Mouse (Mus musculus) kidney, postnatal 0 days (tissue): ENCODE measurements around the gene CK137956. TPM values are rescaled to one million over a fixed set of nuclear protein-coding genes. Genes with fewer than 3 reads are reported as not detected.
A peak's percentile ranks its signal among the peaks of the same experiment; 100 is the strongest.

ENCODE experiments used
- ATAC-seq: fragments of 200-750 bp; cut with Nextera tagmentation; replicated peaks from 2 replicates; pipeline ENCODE4 v1.8.0; 2017; ENCODE audit warnings: low read depth, moderate number of reproducible peaks, moderate TSS enrichment, moderate library complexity; ENCODE audit not compliant: low FRiP score
- DNase-seq: peaks from one replicate; pipeline ENCODE4 v3.0.0-alpha.2; 2016; ENCODE audit warnings: low spot score
- H3K27ac ChIP-seq: fragments of 300-500 bp; sonication (generic); 2 replicates; pipeline ENCODE4 v1.5.1; 2014; ENCODE audit warnings: mild to moderate bottlenecking
- H3K27me3 ChIP-seq: fragments of 300-500 bp; sonication (generic); 2 replicates; pipeline ENCODE4 v1.6.1; 2014; ENCODE audit warnings: low read length, mixed read lengths; ENCODE audit not compliant: insufficient read depth
- H3K36me3 ChIP-seq: fragments of 300-500 bp; sonication (generic); 2 replicates; pipeline ENCODE4 v1.6.1; 2014; ENCODE audit warnings: low read length, mixed read lengths; ENCODE audit not compliant: insufficient read depth
- H3K4me1 ChIP-seq: fragments of 300-500 bp; sonication (generic); replicated peaks from 2 replicates; pipeline ENCODE4 v1.6.1; 2014; ENCODE audit warnings: antibody characterized with exemption, low read length, mixed read lengths; ENCODE audit not compliant: insufficient read depth
- H3K4me2 ChIP-seq: fragments of 300-500 bp; sonication (generic); 2 replicates; pipeline ENCODE4 v1.6.1; 2014; ENCODE audit warnings: mild to moderate bottlenecking, low read length, moderate library complexity, mixed read lengths
- H3K4me3 ChIP-seq: fragments of 300-500 bp; sonication (generic); replicated peaks from 2 replicates; pipeline ENCODE4 v1.5.1; 2014; ENCODE audit warnings: low read depth, low read length
- H3K9ac ChIP-seq: fragments of 300-500 bp; sonication (generic); 2 replicates; pipeline ENCODE4 v1.6.1; 2014; ENCODE audit warnings: low read depth, low read length
- H3K9me3 ChIP-seq: fragments of 300-500 bp; sonication (generic); replicated peaks from 2 replicates; pipeline ENCODE4 v1.6.1; 2016; ENCODE audit warnings: low read length, inconsistent platforms, mixed read lengths
- CTCF ChIP-seq: IDR thresholded peaks from 2 replicates; pipeline ENCODE4 v1.5.1; 2016; ENCODE audit warnings: antibody characterized with exemption, low read depth, mild to moderate bottlenecking, moderate library complexity
- WGBS: fragments of 180-500 bp; shearing (Covaris S2); extraction: QIAGEN DNeasy Blood & Tissue Kit; methylation state at CpG from one replicate; pipeline ENCODE4 v1.1.7; 2014; 5-methylcytosine and 5-hydroxymethylcytosine counted together
- polyA plus RNA-seq: library from polyadenylated mRNA; unstranded; fragments of >200 nt; fragmentation: Nextera tagmentation; extraction: Ambion mirVana; gene quantifications from 2 replicates; pipeline ENCODE4 v1.2.1, GENCODE M21; 2015

CK137956 gene
- polyA plus RNA-seq, 1 experiment from 2014 or later, result not detected

- no peak for TF ChIP-seq CTCF
- DNase-seq (no peak), ATAC-seq (no peak)
- Histone ChIP-seq H3K4me1 (no peaks in the 10 kb centered on the region), H3K36me3 (no peaks in the 10 kb centered on the region), H3K27ac (no peak overlapping the region), H3K4me3 (no peak overlapping the region), H3K27me3 (peaks cover 14% of the 10 kb centered on the region), H3K9ac (no peak overlapping the region), H3K9me3 (no peaks in the 10 kb centered on the region), H3K4me2 (no peak overlapping the region)
- WGBS, result 85% methylated on average over 6 of the region's 6 CpGs
These were observed 10.4 kb upstream of the CK137956 start for GRCm38 (mm10) chr4:127981125-127981524.

GRCm38 (mm10) chr4:127972976-127973375 is 2.2 kb upstream of the CK137956 start:
- no peaks in the 10 kb centered on the region for H3K36me3 ChIP-seq
- peaks cover 13% of the 10 kb centered on the region for H3K27me3 ChIP-seq
- H3K27ac ChIP-seq, result no peak overlapping the region
- H3K9me3 ChIP-seq, result no peaks in the 10 kb centered on the region
- H3K9ac ChIP-seq, result no peak overlapping the region
- H3K4me1 ChIP-seq, result no peaks in the 10 kb centered on the region
- DNase-seq (no peak), ATAC-seq (no peak)
- 80% methylated on average over 3 of the region's 3 CpGs for WGBS
- no peak overlapping the region for H3K4me3 ChIP-seq
- TF ChIP-seq CTCF, result no peak
- H3K4me2 ChIP-seq, result no peak overlapping the region

- Histone ChIP-seq H3K27me3 (peaks cover 13% of the 10 kb centered on the region), H3K9me3 (no peaks in the 10 kb centered on the region), H3K36me3 (no peaks in the 10 kb centered on the region), H3K9ac (no peak overlapping the region), H3K27ac (no peak overlapping the region), H3K4me3 (no peak overlapping the region), H3K4me2 (no peak overlapping the region), H3K4me1 (no peaks in the 10 kb centered on the region)
- no peak for ATAC-seq
- TF ChIP-seq CTCF, result peak; percentile 17; the same call in 1 of the 2 replicates
- 5% methylated on average over 7 of the region's 7 CpGs for WGBS
- peak; percentile 70 for DNase-seq
These were observed 731 bp downstream of the CK137956 start for GRCm38 (mm10) chr4:127970018-127970421.

- Histone ChIP-seq H3K9me3 (no peaks in the 10 kb centered on the region), H3K9ac (no peak overlapping the region), H3K27ac (no peak overlapping the region), H3K4me3 (no peak overlapping the region), H3K4me2 (no peak overlapping the region), H3K27me3 (peaks cover 13% of the 10 kb centered on the region), H3K4me1 (no peaks in the 10 kb centered on the region), H3K36me3 (no peaks in the 10 kb centered on the region)
- DNase-seq, result no peak
- TF ChIP-seq CTCF, result no peak
- WGBS, result 17% methylated on average over 7 of the region's 7 CpGs
- no peak for ATAC-seq
These were observed 1.6 kb downstream of the CK137956 start for GRCm38 (mm10) chr4:127969101-127969500.

- H3K4me3 ChIP-seq, result no peak overlapping the region
- no peak overlapping the region for H3K4me2 ChIP-seq
- no peaks in the 10 kb centered on the region for H3K4me1 ChIP-seq
- H3K9ac ChIP-seq, result no peak overlapping the region
- WGBS, result 55% methylated on average over 10 of the region's 10 CpGs
- ATAC-seq, result no peak
- no peaks in the 10 kb centered on the region for H3K36me3 ChIP-seq
- H3K9me3 ChIP-seq, result no peaks in the 10 kb centered on the region
- no peaks in the 10 kb centered on the region for H3K27me3 ChIP-seq
- no peak overlapping the region for H3K27ac ChIP-seq
- no peak for TF ChIP-seq CTCF
- no peak for DNase-seq
These were observed 17.6 kb downstream of the CK137956 start for GRCm38 (mm10) chr4:127953006-127953710.

GRCm38 (mm10) chr4:127947696-127948095 is 23.1 kb downstream of the CK137956 start:
- Histone ChIP-seq H3K4me1 (no peaks in the 10 kb centered on the region), H3K27me3 (no peaks in the 10 kb centered on the region), H3K9me3 (no peaks in the 10 kb centered on the region), H3K36me3 (no peaks in the 10 kb centered on the region), H3K4me3 (no peak overlapping the region), H3K27ac (no peak overlapping the region), H3K4me2 (no peak overlapping the region), H3K9ac (no peak overlapping the region)
- no peak for DNase-seq
- TF ChIP-seq CTCF, result no peak
- 76% methylated on average over 2 of the region's 2 CpGs for WGBS
- ATAC-seq, result no peak

- TF ChIP-seq CTCF, result no peak
- Histone ChIP-seq H3K27ac (no peak overlapping the region), H3K4me2 (no peak overlapping the region), H3K9ac (no peak overlapping the region), H3K36me3 (no peaks in the 10 kb centered on the region), H3K9me3 (no peaks in the 10 kb centered on the region), H3K4me1 (no peaks in the 10 kb centered on the region), H3K4me3 (no peak overlapping the region), H3K27me3 (no peaks in the 10 kb centered on the region)
- DNase-seq, result no peak
- ATAC-seq, result no peak
- 79% methylated on average over 7 of the region's 7 CpGs for WGBS
These were observed 33.3 kb downstream of the CK137956 start for GRCm38 (mm10) chr4:127937474-127937873.
